ENCODE assay signal across 24 mouse cellular contexts in the genomic region with DNA sequence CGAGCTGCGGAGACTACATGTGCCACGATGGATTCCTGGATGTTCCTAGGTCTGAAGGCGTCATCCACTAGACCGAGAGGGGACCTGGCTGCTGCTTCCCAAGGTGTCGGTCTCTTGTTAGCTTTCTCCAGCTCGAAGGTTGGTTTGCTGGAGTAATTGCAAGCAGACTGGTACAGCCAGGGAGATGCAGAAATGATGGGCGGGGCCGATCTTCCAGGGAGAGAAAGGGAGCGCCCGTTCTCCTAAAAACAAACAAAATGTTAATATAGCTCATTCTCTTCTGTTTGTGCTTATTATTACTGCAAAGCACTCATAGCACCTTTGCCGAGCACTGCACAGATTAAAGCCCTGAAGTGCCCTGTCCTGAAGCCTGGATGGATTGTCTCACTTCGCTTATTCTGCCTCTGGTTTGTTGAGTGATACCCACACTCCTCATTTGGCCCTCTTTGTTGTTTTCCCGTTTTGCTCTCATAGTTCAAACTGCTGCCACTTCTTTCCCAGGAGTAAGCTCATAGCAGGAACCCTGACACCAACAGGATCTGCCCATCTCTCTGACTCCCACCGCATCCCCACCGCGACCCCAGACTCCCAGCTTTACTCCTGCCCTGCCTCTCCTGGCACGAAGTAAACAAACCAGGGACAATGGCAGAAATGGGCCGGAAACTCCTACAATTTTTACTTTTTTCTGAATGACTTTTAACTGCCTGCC. TPM values are rescaled to one million over a fixed set of nuclear protein-coding genes. Genes with fewer than 3 reads are reported as not detected.
"Had no signal": no experiment of that assay in that cellular context is flagged by ENCODE, and none has a peak within 500 bp of the region (broad histone marks: within the 10 kb centered on the region; RNA-seq: fewer than 3 reads in every experiment).

No protein-coding gene starts in this region.

- H3K4me3 ChIP-seq: layer of hippocampus, adult 2 months; limb, embryonic 12.5 days; limb, embryonic 15.5 days; midbrain, embryonic 12.5 days; midbrain, embryonic 15.5 days; neural tube, embryonic 12.5 days; neural tube, embryonic 15.5 days had no signal

- H3K9me3 ChIP-seq: limb, embryonic 12.5 days; limb, embryonic 15.5 days; midbrain, embryonic 12.5 days; midbrain, embryonic 15.5 days; neural tube, embryonic 12.5 days; neural tube, embryonic 15.5 days had no signal

- H3K4me2 ChIP-seq: limb, embryonic 12.5 days; limb, embryonic 15.5 days; liver, embryonic 11.5 days; lung, embryonic 14.5 days; midbrain, embryonic 12.5 days; midbrain, embryonic 15.5 days; neural tube, embryonic 12.5 days; neural tube, embryonic 15.5 days had no signal

- H3K27me3 ChIP-seq: limb, embryonic 12.5 days; limb, embryonic 15.5 days; midbrain, embryonic 12.5 days; midbrain, embryonic 15.5 days; neural tube, embryonic 12.5 days; neural tube, embryonic 15.5 days had no signal

- H3K27ac ChIP-seq: kidney, postnatal 0 days; layer of hippocampus, adult 2 months; limb, embryonic 12.5 days; limb, embryonic 15.5 days; liver, embryonic 14.5 days; macrophage; midbrain, embryonic 12.5 days; midbrain, embryonic 15.5 days; neural tube, embryonic 12.5 days; neural tube, embryonic 15.5 days had no signal

- H3K4me1 ChIP-seq: limb, embryonic 12.5 days; limb, embryonic 15.5 days; midbrain, embryonic 15.5 days; neural tube, embryonic 12.5 days; neural tube, embryonic 15.5 days had no signal

- H3K9ac ChIP-seq: limb, embryonic 12.5 days; limb, embryonic 15.5 days; liver, embryonic 14.5 days; liver, postnatal 0 days; lung, embryonic 14.5 days; midbrain, embryonic 12.5 days; midbrain, embryonic 15.5 days; neural tube, embryonic 12.5 days; neural tube, embryonic 15.5 days had no signal

- H3K36me3 ChIP-seq: limb, embryonic 12.5 days; limb, embryonic 15.5 days; midbrain, embryonic 12.5 days; midbrain, embryonic 15.5 days; neural tube, embryonic 12.5 days; neural tube, embryonic 15.5 days had no signal

- DNase-seq: layer of hippocampus, adult 9-11 months; left cerebral cortex, postnatal 4 days; liver, postnatal 0 days; lung, embryonic 14.5 days; retina, postnatal 1 day; right cerebral cortex, postnatal 25 days; thymus, adult 2 months; thymus, postnatal 14 days; thymus, postnatal 4 days had no signal

- ATAC-seq: liver, postnatal 0 days; lung, postnatal 0 days; midbrain, embryonic 15.5 days had no signal

RNA-seq across cellular contexts. Expression of a gene that starts 45.4 kb away (rescaled TPM):
- total RNA-seq: left cerebral cortex, postnatal 4 days; megakaryocyte, adult 5-6 weeks had no signal
- polyA plus RNA-seq: kidney, postnatal 0 days; large intestine, adult 2 months; liver, embryonic 14.5 days; macrophage; midbrain, embryonic 12.5 days; midbrain, embryonic 15.5 days; spleen, adult 2 months had no signal
